Mouse (Mus musculus) B cell, adult (primary cell): ENCODE results near the gene Aspa. TPM values are rescaled to one million over a fixed set of nuclear protein-coding genes. Genes with fewer than 3 reads are reported as not detected.

ENCODE experiments used
- total RNA-seq: library from RNA; stranded (reverse); gene quantifications from 4 replicates; pipeline ENCODE4 v1.2.4, GENCODE M21; 2023; ENCODE audit not compliant: inconsistent age

Aspa gene
- total RNA-seq = 0.42 TPM in 1 of 4 replicates, not detected in the others

GRCm38 (mm10) chr11:73329442-73329841 lies at the start of gene Aspa, which contains the start of the genes Gm49340 and Spata22:
Gene Aspa (minus strand): TSS chr11:73329596.
Gene Gm49340 (plus strand): TSS chr11:73329741.
Gene Spata22 (plus strand): TSS chr11:73329741.

GRCm38 (mm10) chr11:73370946-73371345 lies 41.5 kb upstream of the Aspa start, which contains the start of gene Olfr376:
Gene Olfr376 (plus strand): TSS chr11:73371246.

GRCm38 (mm10) chr11:73350483-73350882 lies 21.1 kb upstream of the Aspa start, which contains the start of gene Olfr20:
Gene Olfr20 (plus strand): TSS chr11:73350783.

GRCm38 (mm10) chr11:73267267-73267666 lies 62.1 kb downstream of the Aspa start, which contains the start of gene Trpv3:
Gene Trpv3 (plus strand): TSS chr11:73267388.

Other genes starting within 250 kb of the Aspa start
- 0.12 to 0.35 TPM (median 0.22 TPM) in 4 replicates for gene Itgae, start 239.0 kb downstream of the Aspa start, total RNA-seq
- 2.9 to 3.7 TPM (median 3.2 TPM) in 4 replicates for gene Haspin, start 191.3 kb downstream of the Aspa start, total RNA-seq
- gene P2rx5, start 169.2 kb downstream of the Aspa start, total RNA-seq = not detected in 4 replicates
- 44.2 to 53.5 TPM (median 50.1 TPM) in 4 replicates for gene Emc6, start 152.6 kb downstream of the Aspa start, total RNA-seq
- 3.9 to 9.7 TPM (median 4.7 TPM) in 4 replicates for gene Tax1bp3, start 152.5 kb downstream of the Aspa start, total RNA-seq
- 24.1 to 31.5 TPM (median 26.0 TPM) in 4 replicates for gene Ctns, start 130.6 kb downstream of the Aspa start, total RNA-seq
- gene Shpk, start 130.1 kb downstream of the Aspa start, total RNA-seq = 2.8 to 4.0 TPM (median 3.5 TPM) in 4 replicates
- not detected in 4 replicates for gene Trpv1, start 95.3 kb downstream of the Aspa start, total RNA-seq
- gene Trpv3, start 62.2 kb downstream of the Aspa start, total RNA-seq = not detected in 4 replicates
- gene Gm49340, start 145 bp upstream of the Aspa start, total RNA-seq = not detected in 4 replicates
- gene Spata22, start 145 bp upstream of the Aspa start, total RNA-seq = not detected in 4 replicates
- not detected in 4 replicates for gene Olfr20, start 21.2 kb upstream of the Aspa start, total RNA-seq
- not detected in 4 replicates for gene Olfr376, start 41.6 kb upstream of the Aspa start, total RNA-seq
- not detected in 4 replicates for gene Olfr1, start 70.0 kb upstream of the Aspa start, total RNA-seq
- gene Olfr378, start 98.9 kb upstream of the Aspa start, total RNA-seq = not detected in 4 replicates
- not detected in 4 replicates for gene Olfr380, start 127.9 kb upstream of the Aspa start, total RNA-seq
- not detected in 4 replicates for gene Olfr381, start 162.0 kb upstream of the Aspa start, total RNA-seq
- not detected in 4 replicates for gene Olfr382, start 187.6 kb upstream of the Aspa start, total RNA-seq